Mouse (Mus musculus) heart, postnatal 0 days (tissue): ENCODE measurements at regions not wholly inside any gene's neighbourhood (a gene's known extent, or its start where the extent isn't known, plus 50 kb on each side); places are given as distances from the start of the nearest gene placed in this dataset.

ENCODE experiments used
- ATAC-seq: fragments of 200-750 bp; cut with Nextera tagmentation; 2 replicates; pipeline ENCODE4 v1.8.0; 2017; ENCODE audit warnings: low read depth, moderate number of reproducible peaks, moderate library complexity; ENCODE audit not compliant: insufficient read depth
- DNase-seq: peaks from one replicate; pipeline ENCODE4 v3.0.0-alpha.2; 2016; ENCODE audit warnings: low spot score
- H3K27ac ChIP-seq: fragments of 300-500 bp; sonication (generic); 2 replicates; pipeline ENCODE4 v1.5.1; 2014; ENCODE audit warnings: low read depth, mild to moderate bottlenecking
- H3K27me3 ChIP-seq: fragments of 300-500 bp; sonication (generic); 2 replicates; pipeline ENCODE4 v1.6.1; 2014; ENCODE audit warnings: low read length, mixed read lengths; ENCODE audit not compliant: control insufficient read depth, insufficient read depth
- H3K36me3 ChIP-seq: fragments of 300-500 bp; sonication (generic); replicated peaks from 2 replicates; pipeline ENCODE4 v1.6.1; 2014; ENCODE audit warnings: low read length, mixed read lengths; ENCODE audit not compliant: control insufficient read depth, insufficient read depth
- H3K4me1 ChIP-seq: fragments of 300-500 bp; sonication (generic); 2 replicates; pipeline ENCODE4 v1.6.1; 2014; ENCODE audit warnings: antibody characterized with exemption; ENCODE audit not compliant: control insufficient read depth, insufficient read depth
- H3K4me2 ChIP-seq: fragments of 300-500 bp; sonication (generic); 2 replicates; pipeline ENCODE4 v1.6.1; 2014; ENCODE audit warnings: low read depth, mild to moderate bottlenecking, low read length, moderate library complexity
- H3K4me3 ChIP-seq: fragments of 300-500 bp; sonication (generic); 2 replicates; pipeline ENCODE4 v1.5.1; 2014; ENCODE audit warnings: low read depth, low read length
- H3K9ac ChIP-seq: fragments of 300-500 bp; sonication (generic); replicated peaks from 2 replicates; pipeline ENCODE4 v1.6.1; 2014; ENCODE audit warnings: low read depth, low read length, mixed read lengths
- H3K9me3 ChIP-seq: fragments of 300-500 bp; sonication (generic); replicated peaks from 2 replicates; pipeline ENCODE4 v1.6.1; 2016; ENCODE audit warnings: low read length; ENCODE audit not compliant: control insufficient read depth
- CTCF ChIP-seq: IDR thresholded peaks from 2 replicates; pipeline ENCODE4 v1.5.1; 2016; ENCODE audit warnings: antibody characterized with exemption, control low read depth, low read depth
- EP300 ChIP-seq: IDR thresholded peaks from 2 replicates; pipeline ENCODE4 v1.6.1; 2016; ENCODE audit warnings: antibody characterized with exemption, low read depth
- WGBS: fragments of 180-500 bp; shearing (Covaris S2); extraction: QIAGEN DNeasy Blood & Tissue Kit; methylation state at CpG from one replicate; pipeline ENCODE4 v1.1.7; 2014; 5-methylcytosine and 5-hydroxymethylcytosine counted together

GRCm38 (mm10) chr9:93846411-93846810 lies 691.5 kb downstream of the 1190002N15Rik start:
- no peak for DNase-seq
- Histone ChIP-seq H3K9ac (no peak overlapping the region), H3K4me1 (no peaks in the 10 kb centered on the region), H3K9me3 (no peaks in the 10 kb centered on the region), H3K36me3 (no peaks in the 10 kb centered on the region), H3K4me2 (no peak overlapping the region), H3K27ac (no peak overlapping the region), H3K4me3 (no peak overlapping the region), H3K27me3 (no peaks in the 10 kb centered on the region)
- TF ChIP-seq CTCF (no peak), EP300 (no peak)
- no peak for ATAC-seq

GRCm38 (mm10) chr9:93843869-93844268 lies 694.0 kb downstream of the 1190002N15Rik start:
- Histone ChIP-seq H3K4me3 (no peak overlapping the region), H3K9ac (no peak overlapping the region), H3K27ac (no peak overlapping the region), H3K4me1 (no peaks in the 10 kb centered on the region), H3K36me3 (no peaks in the 10 kb centered on the region), H3K27me3 (no peaks in the 10 kb centered on the region), H3K9me3 (no peaks in the 10 kb centered on the region), H3K4me2 (no peak overlapping the region)
- DNase-seq (no peak), ATAC-seq (no peak)
- WGBS = 57% methylated on average over 5 of the region's 5 CpGs
- no peak for TF ChIP-seq CTCF
- TF ChIP-seq EP300 = no peak
